ENCODE assay signal across 16 mouse cellular contexts in the genomic region with DNA sequence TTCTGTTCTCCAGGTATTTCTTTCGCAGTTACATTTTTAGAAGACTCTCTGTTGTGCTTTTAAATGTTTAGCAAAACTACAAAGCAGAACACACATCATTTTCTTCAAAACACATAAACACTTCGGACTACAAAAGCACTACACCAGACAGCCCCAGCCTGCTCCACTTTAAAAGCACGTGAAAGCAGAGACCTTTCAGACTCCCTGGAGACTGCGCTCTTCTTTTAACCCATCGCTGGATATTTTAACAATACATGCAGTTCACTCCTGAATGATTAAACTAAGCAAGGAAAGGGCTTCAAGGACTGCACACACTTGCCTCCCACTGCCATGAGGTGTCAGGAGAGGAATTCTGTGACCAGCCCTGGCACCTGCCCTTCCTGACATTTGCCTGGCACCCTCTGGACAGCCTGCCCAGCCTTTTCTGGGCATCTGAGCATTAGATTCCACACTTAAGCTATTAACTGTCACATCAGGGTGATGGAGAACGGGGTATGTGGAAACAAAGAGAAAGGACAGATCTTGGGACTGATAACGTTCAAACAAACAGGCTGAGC. TPM values are rescaled to one million over a fixed set of nuclear protein-coding genes. Genes with fewer than 3 reads are reported as not detected.
A peak's percentile ranks its signal among the peaks of the same experiment; 100 is the strongest.
DNase-seq lines count a peak whose midpoint lies in the region; ATAC-seq and TF ChIP-seq lines count a peak whose summit lies in the region.
"Had no signal": no experiment of that assay in that cellular context is flagged by ENCODE, and none has a peak within 500 bp of the region (broad histone marks: within the 10 kb centered on the region; RNA-seq: fewer than 3 reads in every experiment).

No protein-coding gene starts in this region.

- H3K9me3 ChIP-seq in forebrain, embryonic 13.5 days (replicated peaks): no peaks in the 10 kb centered on the region
- H3K9me3 ChIP-seq in forebrain, embryonic 16.5 days (ENCODE audit: control insufficient read depth, low read length): no peaks in the 10 kb centered on the region
- H3K9me3 ChIP-seq: embryonic facial prominence, embryonic 13.5 days; heart, embryonic 15.5 days; limb, embryonic 15.5 days had no signal

- H3K27ac ChIP-seq in forebrain, embryonic 13.5 days: no peak overlapping the region
- no peak overlapping the region for H3K27ac ChIP-seq in forebrain, embryonic 16.5 days (ENCODE audit: low read length)
- no peak overlapping the region for H3K27ac ChIP-seq in liver, adult 2 months (replicated peaks; ENCODE audit: insufficient read depth, low read depth, low read length)
- H3K27ac ChIP-seq: embryonic facial prominence, embryonic 13.5 days; heart, embryonic 15.5 days; left cerebral cortex, adult 2 months; limb, embryonic 15.5 days had no signal

- DNase-seq in liver, adult 2 months (ENCODE audit: extremely low read depth, low read depth, low spot score): no peak
- DNase-seq in liver: no peak
- peak; percentile 14 for DNase-seq in gastrocnemius, postnatal 10 days
- DNase-seq in heart, postnatal 10 days: peak; percentile 49 to 64
- no peak for DNase-seq in kidney, adult 11 months
- DNase-seq: lung, postnatal 14 days; right cerebral cortex, postnatal 14 days had no signal

- H3K36me3 ChIP-seq in forebrain, embryonic 13.5 days (ENCODE audit: poor library complexity, severe bottlenecking): no peaks in the 10 kb centered on the region
- no peaks in the 10 kb centered on the region for H3K36me3 ChIP-seq in forebrain, embryonic 16.5 days (ENCODE audit: control insufficient read depth, insufficient read depth)
- no peaks in the 10 kb centered on the region for H3K36me3 ChIP-seq in liver, adult 2 months (ENCODE audit: control insufficient read depth, insufficient read depth, low read length)
- H3K36me3 ChIP-seq: embryonic facial prominence, embryonic 13.5 days; heart, embryonic 15.5 days; limb, embryonic 15.5 days had no signal

- ATAC-seq in forebrain, embryonic 13.5 days: 0 out of 2 replicates have a peak, but pooled peaks have one; percentile 19
- ATAC-seq in forebrain, embryonic 16.5 days: no peak
- ATAC-seq in megakaryocyte, adult 5-6 weeks (ENCODE audit: poor library complexity, severe bottlenecking): no peak
- ATAC-seq: activated CD4-positive, CD25-positive, alpha-beta regulatory T cell, adult 4 months had no signal

- H3K4me1 ChIP-seq in forebrain, embryonic 13.5 days: peaks cover 8% of the 10 kb centered on the region
- H3K4me1 ChIP-seq in forebrain, embryonic 16.5 days (replicated peaks; ENCODE audit: control insufficient read depth, insufficient read depth, low read length): peaks cover 3% of the 10 kb centered on the region; the same call in 1 of the 2 replicates
- no peaks in the 10 kb centered on the region for H3K4me1 ChIP-seq in liver, adult 2 months (ENCODE audit: control insufficient read depth, insufficient read depth, low read length)

- 0 out of 2 replicates have a peak, but pooled peaks have one; percentile 1 for TF ChIP-seq CTCF in liver, adult 2 months (IDR thresholded peaks at IDR 0.05; ENCODE audit: low read depth, low read length)

- H3K79me2 ChIP-seq in liver, adult 2 months (ENCODE audit: control insufficient read depth, insufficient read depth, low read length): no peaks in the 10 kb centered on the region

- H3K4me3 ChIP-seq in forebrain, embryonic 13.5 days: no peak overlapping the region
- no peak overlapping the region for H3K4me3 ChIP-seq in forebrain, embryonic 16.5 days (replicated peaks; ENCODE audit: low read length)
- H3K4me3 ChIP-seq in liver, adult 2 months (ENCODE audit: insufficient read depth, low read depth, low read length): no peak overlapping the region
- H3K4me3 ChIP-seq: embryonic facial prominence, embryonic 13.5 days; heart, embryonic 15.5 days; left cerebral cortex, adult 2 months; limb, embryonic 15.5 days had no signal

- H3K9ac ChIP-seq in forebrain, embryonic 13.5 days: no peak overlapping the region
- H3K9ac ChIP-seq in forebrain, embryonic 16.5 days (replicated peaks; ENCODE audit: low read depth, low read length): no peak overlapping the region
- no peak overlapping the region for H3K9ac ChIP-seq in liver, adult 2 months (ENCODE audit: low read depth, low read length)
- H3K9ac ChIP-seq: embryonic facial prominence, embryonic 13.5 days; heart, embryonic 15.5 days; limb, embryonic 15.5 days had no signal

- 40% methylated on average over 7 of the region's 7 CpGs for WGBS in forebrain, embryonic 13.5 days
- 45% methylated on average over 7 of the region's 7 CpGs for WGBS in forebrain, embryonic 16.5 days
- 69% methylated on average over 7 of the region's 7 CpGs for WGBS in liver, adult 2 months

- H3K27me3 ChIP-seq in forebrain, embryonic 13.5 days: no peaks in the 10 kb centered on the region
- H3K27me3 ChIP-seq in forebrain, embryonic 16.5 days (replicated peaks; ENCODE audit: control insufficient read depth, insufficient read depth, low read length): no peaks in the 10 kb centered on the region
- H3K27me3 ChIP-seq in liver, adult 2 months (ENCODE audit: control insufficient read depth, insufficient read depth, low read length): no peaks in the 10 kb centered on the region
- H3K27me3 ChIP-seq: embryonic facial prominence, embryonic 13.5 days; heart, embryonic 15.5 days had no signal

- no peak overlapping the region for H3K4me2 ChIP-seq in forebrain, embryonic 13.5 days
- no peak overlapping the region for H3K4me2 ChIP-seq in forebrain, embryonic 16.5 days (ENCODE audit: low read length)
- H3K4me2 ChIP-seq: embryonic facial prominence, embryonic 13.5 days; heart, embryonic 15.5 days; limb, embryonic 15.5 days had no signal

- intact Hi-C loops in heart, postnatal 10 days (cut with DNase I): loop anchor here (5.0 to 10.0 kb wide), 2 partner anchors 648 to 890 kb away; no protein-coding TSS in a partner anchor

- TF ChIP-seq POLR2A in liver, adult 2 months (IDR thresholded peaks at IDR 0.05; ENCODE audit: extremely low read depth, insufficient read depth, low read length): no peak

RNA-seq across cellular contexts. Expression of a gene that starts 25.2 kb away (rescaled TPM):
- polyA plus RNA-seq in forebrain, embryonic 13.5 days (2015; fragmentation: Nextera tagmentation; extraction: Ambion mirVana): 72.2 and 78.9 TPM in 2 replicates
- 82.9 and 91.2 TPM in 2 replicates for polyA plus RNA-seq in forebrain, embryonic 16.5 days (2015; fragmentation: Nextera tagmentation; extraction: Ambion mirVana)
- 6.1 and 8.1 TPM in 2 replicates for total RNA-seq in liver, adult 2 months (2014; rRNA removed)
- 7.7 and 9.9 TPM in 2 replicates for polyA plus RNA-seq in liver, adult 2 months (2012; rRNA removed)
- 10 to 100 TPM; 27.0 to 32.2 TPM for total RNA-seq in gastrocnemius, postnatal 10 days (2021)
- total RNA-seq in heart, postnatal 10 days (2021): 10 to 100 TPM; 67.4 to 78.3 TPM
- 11.6 and 14.0 TPM in 2 replicates for total RNA-seq in megakaryocyte, adult 5-6 weeks (2015)
- total RNA-seq in megakaryocyte, adult 5-6 weeks (2017): 11.2 and 17.6 TPM in 2 replicates
- total RNA-seq: MEL had no signal

Comparison
In these comparisons a context has a peak if more than half of its experiments do, and no peak if none do; other contexts are left out.
1. DNase-seq: peak in gastrocnemius, postnatal 10 days (single experiment) and heart, postnatal 10 days (2 of 2); none in liver, adult 2 months (single experiment), liver (single experiment) and kidney, adult 11 months (single experiment).